ENCODE assay signal across 13 mouse cellular contexts in the genomic region with DNA sequence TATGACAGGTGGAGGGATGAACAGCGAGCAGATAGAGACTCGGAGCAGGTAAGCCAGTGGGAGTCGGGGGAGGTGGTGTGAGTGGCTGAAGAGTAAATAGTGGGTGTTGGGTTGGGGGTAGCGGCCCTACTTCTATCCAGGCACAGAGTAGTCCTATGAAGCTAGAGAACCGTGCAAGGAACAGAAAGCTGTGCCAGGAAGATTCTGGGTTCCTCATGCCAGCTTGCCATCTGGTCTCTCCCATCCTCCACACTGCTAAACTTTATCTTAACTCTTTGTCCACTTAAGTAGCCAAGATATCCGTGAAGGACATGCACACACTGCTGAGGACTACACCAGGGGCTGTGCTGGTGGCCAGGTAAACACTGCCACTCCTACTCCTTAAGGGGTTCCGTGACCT.
"Had no signal": no experiment of that assay in that cellular context is flagged by ENCODE, and none has a peak within 500 bp of the region (broad histone marks: within the 10 kb centered on the region; RNA-seq: fewer than 3 reads in every experiment).

No protein-coding gene starts in this region.

- DNase-seq: gastrocnemius, postnatal 14 days; gastrocnemius, postnatal 36 days; heart, adult 11 months; heart, adult 2 months; heart, postnatal 14 days; heart, postnatal 36 days; kidney, adult 11 months; kidney, adult 2 months; kidney, adult 9 months; kidney, postnatal 14 days; kidney, postnatal 36 days; layer of hippocampus, postnatal 36 days; left cerebral cortex, postnatal 4 days had no signal
